Mouse (Mus musculus) G1E (cell line): ENCODE results near the gene Dph2.

Experiments used
- CTCF ChIP-seq: IDR thresholded peaks from 2 replicates; pipeline ENCODE4 v1.5.1; 2012; ENCODE audit warnings: low read depth, low read length, inconsistent platforms, mixed read lengths
- GATA1 ChIP-seq: IDR thresholded peaks from 2 replicates; pipeline ENCODE4 v1.6.1; 2012; ENCODE audit warnings: borderline replicate concordance, low read length, inconsistent platforms, mixed read lengths
- POLR2AphosphoS5 ChIP-seq: IDR thresholded peaks from 2 replicates; pipeline ENCODE4 v1.6.1; 2012; ENCODE audit warnings: low read depth, low read length, inconsistent platforms; ENCODE audit not compliant: insufficient replicate concordance

- no peak for TF ChIP-seq CTCF
- no peak for TF ChIP-seq POLR2AphosphoS5
- TF ChIP-seq GATA1 = no peak
Observed at GRCm38 (mm10) chr4:117896031-117896430, 4.2 kb upstream of the Dph2 start.
